Mouse (Mus musculus): ENCODE results near the gene Lcp1. TPM values are rescaled to one million over a fixed set of nuclear protein-coding genes. Genes with fewer than 3 reads are reported as not detected.

Lcp1 gene
- polyA plus RNA-seq, 1 experiment from 2014 or later: 10.4 TPM

DNA sequence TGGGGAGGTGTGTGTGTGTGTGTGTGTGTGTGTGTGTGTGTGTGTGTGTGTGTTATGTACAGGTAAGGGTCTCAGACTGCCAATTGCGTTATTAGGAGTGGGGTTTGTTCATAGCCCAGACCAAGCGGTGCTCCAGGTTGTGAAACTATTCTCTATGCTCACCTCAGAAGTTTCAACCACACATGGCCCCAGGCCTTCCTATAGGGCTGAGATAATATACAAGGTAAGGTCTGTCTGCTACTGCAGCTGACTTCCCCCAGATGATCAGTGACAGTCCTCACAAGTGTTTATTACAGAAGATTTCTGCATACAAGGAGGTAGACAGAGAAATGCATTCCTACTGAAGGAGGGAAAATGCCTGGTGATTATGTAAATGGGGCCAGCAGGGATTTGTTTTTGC, 87.9 kb downstream of the Lcp1 start:
- no peak overlapping the region for H3K4me3 ChIP-seq (ENCODE audit: low read length)
- no peak for ATAC-seq
- peak overlapping the region; percentile 54; the same call in 1 of the 2 replicates for H3K27ac ChIP-seq (ENCODE audit: low read depth, low read length)
- 79% methylated on average over 2 of the region's 2 CpGs for WGBS
- no peaks in the 10 kb centered on the region for H3K4me1 ChIP-seq (ENCODE audit: control insufficient read depth, insufficient read depth, low read depth, low read length)
- no peaks in the 10 kb centered on the region for H3K36me3 ChIP-seq (ENCODE audit: control insufficient read depth, insufficient read depth, low read length)
- no peaks in the 10 kb centered on the region for H3K9me3 ChIP-seq (ENCODE audit: control insufficient read depth, low read length)
- no peaks in the 10 kb centered on the region for H3K27me3 ChIP-seq (replicated peaks; ENCODE audit: control insufficient read depth, insufficient read depth, low read length)
- no peak overlapping the region for H3K4me2 ChIP-seq (ENCODE audit: low read length)
- H3K9ac ChIP-seq (ENCODE audit: low read depth, low read length): no peak overlapping the region

GRCm38 (mm10) chr14:75219250-75219913, 88.5 kb downstream of the Lcp1 start:
- H3K9ac ChIP-seq (ENCODE audit: low read depth, low read length): no peak overlapping the region
- no peaks in the 10 kb centered on the region for H3K36me3 ChIP-seq (ENCODE audit: control insufficient read depth, insufficient read depth, low read length)
- no peaks in the 10 kb centered on the region for H3K27me3 ChIP-seq (replicated peaks; ENCODE audit: control insufficient read depth, insufficient read depth, low read length)
- peak overlapping the region; percentile 54; the same call in 1 of the 2 replicates for H3K27ac ChIP-seq (ENCODE audit: low read depth, low read length)
- H3K4me2 ChIP-seq (ENCODE audit: low read length): no peak overlapping the region
- no peak overlapping the region for H3K4me3 ChIP-seq (ENCODE audit: low read length)
- 0 out of 2 replicates have a peak, but pooled peaks have one; percentile 69 for ATAC-seq
- H3K9me3 ChIP-seq (ENCODE audit: control insufficient read depth, low read length): no peaks in the 10 kb centered on the region
- WGBS: 59% methylated on average over 5 of the region's 5 CpGs
- no peaks in the 10 kb centered on the region for H3K4me1 ChIP-seq (ENCODE audit: control insufficient read depth, insufficient read depth, low read depth, low read length)

GRCm38 (mm10) chr14:75222386-75222785, 91.5 kb downstream of the Lcp1 start:
- H3K9me3 ChIP-seq (ENCODE audit: control insufficient read depth, low read length): no peaks in the 10 kb centered on the region
- no peak overlapping the region for H3K9ac ChIP-seq (ENCODE audit: low read depth, low read length)
- WGBS: 81% methylated on average over 6 of the region's 6 CpGs
- ATAC-seq: no peak
- no peaks in the 10 kb centered on the region for H3K4me1 ChIP-seq (ENCODE audit: control insufficient read depth, insufficient read depth, low read depth, low read length)
- H3K36me3 ChIP-seq (ENCODE audit: control insufficient read depth, insufficient read depth, low read length): no peaks in the 10 kb centered on the region
- H3K27ac ChIP-seq (ENCODE audit: low read depth, low read length): no peak overlapping the region
- no peaks in the 10 kb centered on the region for H3K27me3 ChIP-seq (replicated peaks; ENCODE audit: control insufficient read depth, insufficient read depth, low read length)
- H3K4me3 ChIP-seq (ENCODE audit: low read length): no peak overlapping the region
- no peak overlapping the region for H3K4me2 ChIP-seq (ENCODE audit: low read length)

DNA sequence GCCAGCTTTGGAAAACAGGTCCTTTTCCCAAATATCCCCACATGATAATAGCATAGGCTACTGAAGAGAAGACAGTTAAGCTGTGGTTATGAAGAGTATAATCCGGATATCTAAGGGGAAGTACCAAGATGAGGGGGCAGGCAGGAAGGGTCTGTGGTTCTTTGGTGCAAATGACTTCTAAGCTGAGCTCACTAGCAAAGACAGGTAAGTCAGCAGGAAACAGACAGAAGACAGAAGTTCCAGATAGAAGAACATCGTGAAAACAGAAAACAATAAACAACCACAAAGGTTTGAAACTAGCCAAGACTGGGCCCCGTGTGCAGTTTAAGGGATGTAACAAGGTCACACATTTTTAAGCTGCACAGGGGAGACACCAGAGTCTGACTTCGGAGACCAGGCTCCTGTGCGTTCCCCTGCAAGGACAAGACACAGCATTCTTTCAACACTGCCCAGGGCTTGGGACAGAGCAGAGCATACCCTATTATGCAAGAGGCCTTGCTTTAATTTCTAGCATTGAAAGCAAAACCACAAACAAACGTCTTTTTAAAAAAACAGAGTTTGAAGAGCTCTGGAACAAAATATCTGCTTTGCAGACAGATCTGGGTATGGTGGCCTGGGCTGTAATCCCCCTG, 96.7 kb downstream of the Lcp1 start:
- no peaks in the 10 kb centered on the region for H3K36me3 ChIP-seq (ENCODE audit: control insufficient read depth, insufficient read depth, low read length)
- H3K4me1 ChIP-seq (ENCODE audit: control insufficient read depth, insufficient read depth, low read depth, low read length): no peaks in the 10 kb centered on the region
- no peak overlapping the region for H3K27ac ChIP-seq (ENCODE audit: low read depth, low read length)
- H3K9me3 ChIP-seq (ENCODE audit: control insufficient read depth, low read length): no peaks in the 10 kb centered on the region
- 82% methylated on average over 6 of the region's 6 CpGs for WGBS
- no peak overlapping the region for H3K4me3 ChIP-seq (ENCODE audit: low read length)
- H3K4me2 ChIP-seq (ENCODE audit: low read length): no peak overlapping the region
- no peak for ATAC-seq
- no peaks in the 10 kb centered on the region for H3K27me3 ChIP-seq (replicated peaks; ENCODE audit: control insufficient read depth, insufficient read depth, low read length)
- H3K9ac ChIP-seq (ENCODE audit: low read depth, low read length): no peak overlapping the region

DNA sequence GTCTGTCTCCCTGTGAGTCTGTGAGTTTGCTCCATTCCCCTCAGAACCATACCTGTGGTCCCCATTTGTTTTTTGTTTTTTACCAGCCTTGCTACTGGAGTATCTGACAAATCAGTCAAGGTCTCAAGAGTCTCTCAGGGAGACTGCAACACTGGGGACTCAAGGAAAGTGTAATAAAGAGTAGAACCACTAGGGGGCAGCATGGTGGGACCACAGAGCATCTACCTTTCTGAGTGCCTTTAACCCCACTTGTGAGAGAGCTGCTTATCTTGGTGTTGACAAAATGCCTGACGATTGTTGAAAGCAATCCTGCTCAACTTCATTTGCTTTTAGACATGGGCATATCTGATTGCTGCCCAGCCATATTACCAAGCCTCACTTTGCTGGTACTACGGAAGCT, 98.9 kb downstream of the Lcp1 start:
- no peaks in the 10 kb centered on the region for H3K36me3 ChIP-seq (ENCODE audit: control insufficient read depth, insufficient read depth, low read length)
- no peaks in the 10 kb centered on the region for H3K4me1 ChIP-seq (ENCODE audit: control insufficient read depth, insufficient read depth, low read depth, low read length)
- H3K27me3 ChIP-seq (replicated peaks; ENCODE audit: control insufficient read depth, insufficient read depth, low read length): no peaks in the 10 kb centered on the region
- H3K9me3 ChIP-seq (ENCODE audit: control insufficient read depth, low read length): no peaks in the 10 kb centered on the region
- H3K9ac ChIP-seq (ENCODE audit: low read depth, low read length): no peak overlapping the region
- no peak overlapping the region for H3K4me2 ChIP-seq (ENCODE audit: low read length)
- 65% methylated on average over 2 of the region's 2 CpGs for WGBS
- no peak overlapping the region for H3K27ac ChIP-seq (ENCODE audit: low read depth, low read length)
- ATAC-seq: no peak
- H3K4me3 ChIP-seq (ENCODE audit: low read length): no peak overlapping the region

GRCm38 (mm10) chr14:75233070-75233469, 102.2 kb downstream of the Lcp1 start:
- WGBS: 91% methylated on average over 5 of the region's 5 CpGs
- ATAC-seq: no peak
- no peak overlapping the region for H3K4me3 ChIP-seq (ENCODE audit: low read length)

GRCm38 (mm10) chr14:75235552-75235951, 104.7 kb downstream of the Lcp1 start:
- Histone ChIP-seq H3K9ac (ENCODE audit: low read depth, low read length) (no peak overlapping the region), H3K4me3 (ENCODE audit: low read length) (no peak overlapping the region), H3K27ac (ENCODE audit: low read depth, low read length) (peak overlapping the region; percentile 20; the same call in 1 of the 2 replicates), H3K9me3 (ENCODE audit: control insufficient read depth, low read length) (no peaks in the 10 kb centered on the region), H3K4me2 (ENCODE audit: low read length) (peak overlapping the region; percentile 43), H3K27me3 (replicated peaks; ENCODE audit: control insufficient read depth, insufficient read depth, low read length) (no peaks in the 10 kb centered on the region), H3K4me1 (ENCODE audit: control insufficient read depth, insufficient read depth, low read depth, low read length) (peaks cover 11% of the 10 kb centered on the region), H3K36me3 (ENCODE audit: control insufficient read depth, insufficient read depth, low read length) (no peaks in the 10 kb centered on the region)
- peak; percentile 55 for ATAC-seq
- 62% methylated on average over 8 of the region's 8 CpGs for WGBS

More at GRCm38 (mm10) chr14:75233070-75233469, 102.2 kb downstream of the Lcp1 start:
- Histone ChIP-seq H3K27ac (ENCODE audit: low read depth, low read length) (no peak overlapping the region), H3K4me2 (ENCODE audit: low read length) (no peak overlapping the region), H3K27me3 (replicated peaks; ENCODE audit: control insufficient read depth, insufficient read depth, low read length) (no peaks in the 10 kb centered on the region), H3K9ac (ENCODE audit: low read depth, low read length) (no peak overlapping the region), H3K4me1 (ENCODE audit: control insufficient read depth, insufficient read depth, low read depth, low read length) (peaks cover 11% of the 10 kb centered on the region), H3K9me3 (ENCODE audit: control insufficient read depth, low read length) (no peaks in the 10 kb centered on the region), H3K36me3 (ENCODE audit: control insufficient read depth, insufficient read depth, low read length) (no peaks in the 10 kb centered on the region)

- Histone ChIP-seq H3K4me2 (ENCODE audit: low read length) (peak overlapping the region; percentile 43), H3K9me3 (ENCODE audit: control insufficient read depth, low read length) (no peaks in the 10 kb centered on the region), H3K27ac (ENCODE audit: low read depth, low read length) (peak overlapping the region; percentile 20; the same call in 1 of the 2 replicates), H3K36me3 (ENCODE audit: control insufficient read depth, insufficient read depth, low read length) (no peaks in the 10 kb centered on the region), H3K27me3 (replicated peaks; ENCODE audit: control insufficient read depth, insufficient read depth, low read length) (no peaks in the 10 kb centered on the region), H3K4me1 (ENCODE audit: control insufficient read depth, insufficient read depth, low read depth, low read length) (peaks cover 11% of the 10 kb centered on the region), H3K4me3 (ENCODE audit: low read length) (no peak overlapping the region), H3K9ac (ENCODE audit: low read depth, low read length) (no peak overlapping the region)
- WGBS: 19% methylated on average over 9 of the region's 9 CpGs
- peak; percentile 92 for ATAC-seq
Observed at GRCm38 (mm10) chr14:75235955-75236635, 105.2 kb downstream of the Lcp1 start.

DNA sequence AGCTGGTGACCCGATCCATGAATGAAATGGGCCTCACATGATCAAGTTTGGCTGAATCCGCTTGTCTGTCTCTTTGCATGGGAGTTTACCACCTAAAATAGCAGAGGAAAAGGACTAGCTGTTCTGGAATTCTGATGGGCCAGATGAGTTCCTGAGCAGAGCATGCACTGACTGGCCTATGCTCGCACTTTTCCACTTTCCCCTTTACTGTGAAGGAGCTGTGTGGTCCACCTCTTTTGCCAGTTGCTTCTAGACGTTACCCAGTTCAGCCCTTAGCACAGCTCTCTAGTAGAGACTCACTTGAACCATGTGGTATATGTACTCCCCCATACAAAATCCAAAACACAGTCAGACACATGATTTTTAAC, 105.7 kb downstream of the Lcp1 start:
- H3K4me3 ChIP-seq (ENCODE audit: low read length): no peak overlapping the region
- no peak overlapping the region for H3K9ac ChIP-seq (ENCODE audit: low read depth, low read length)
- 65% methylated on average over 4 of the region's 4 CpGs for WGBS
- no peak overlapping the region; the same call in 1 of the 2 replicates for H3K27ac ChIP-seq (ENCODE audit: low read depth, low read length)
- peaks cover 11% of the 10 kb centered on the region for H3K4me1 ChIP-seq (ENCODE audit: control insufficient read depth, insufficient read depth, low read depth, low read length)
- no peak for ATAC-seq
- no peaks in the 10 kb centered on the region for H3K9me3 ChIP-seq (ENCODE audit: control insufficient read depth, low read length)
- H3K36me3 ChIP-seq (ENCODE audit: control insufficient read depth, insufficient read depth, low read length): no peaks in the 10 kb centered on the region
- H3K4me2 ChIP-seq (ENCODE audit: low read length): no peak overlapping the region; the same call in 1 of the 2 replicates
- H3K27me3 ChIP-seq (replicated peaks; ENCODE audit: control insufficient read depth, insufficient read depth, low read length): no peaks in the 10 kb centered on the region

Measured in hindbrain, embryonic 16.5 days (tissue).